Mouse (Mus musculus) neural tube, embryonic 11.5 days (tissue): Measurements from ENCODE around the gene Acsbg2. TPM values are rescaled to one million over a fixed set of nuclear protein-coding genes. Genes with fewer than 3 reads are reported as not detected.

ENCODE experiments used
- ATAC-seq: fragments of 200-750 bp; cut with Nextera tagmentation; 2 replicates; pipeline ENCODE4 v1.8.0; 2017; ENCODE audit warnings: moderate number of reproducible peaks, mild to moderate bottlenecking, moderate TSS enrichment, moderate library complexity; ENCODE audit not compliant: insufficient read depth, low FRiP score, low TSS enrichment
- DNase-seq: peaks from one replicate; pipeline ENCODE4 v3.0.0-alpha.2; 2015; ENCODE audit warnings: low spot score
- H3K27ac ChIP-seq: fragments of 300-500 bp; sonication (generic); 2 replicates; pipeline ENCODE4 v1.5.1; 2014; ENCODE audit warnings: low read depth, mild to moderate bottlenecking, low read length
- H3K27me3 ChIP-seq: fragments of 300-500 bp; sonication (generic); 2 replicates; pipeline ENCODE4 v1.6.1; 2014; ENCODE audit warnings: mild to moderate bottlenecking, low read length, mixed read lengths; ENCODE audit not compliant: control insufficient read depth, insufficient read depth
- H3K36me3 ChIP-seq: fragments of 300-500 bp; sonication (generic); 2 replicates; pipeline ENCODE4 v1.6.1; 2014; ENCODE audit warnings: mild to moderate bottlenecking, low read length, moderate library complexity, mixed read lengths; ENCODE audit not compliant: control insufficient read depth, insufficient read depth
- H3K4me1 ChIP-seq: fragments of 300-500 bp; sonication (generic); 2 replicates; pipeline ENCODE4 v1.6.1; 2014; ENCODE audit warnings: low read length, mixed read lengths; ENCODE audit not compliant: control insufficient read depth, insufficient read depth
- H3K4me2 ChIP-seq: fragments of 300-500 bp; sonication (generic); 2 replicates; pipeline ENCODE4 v1.6.1; 2014; ENCODE audit warnings: low read depth, mild to moderate bottlenecking, moderate library complexity
- H3K4me3 ChIP-seq: fragments of 300-500 bp; sonication (generic); 2 replicates; pipeline ENCODE4 v1.5.1; 2014; ENCODE audit warnings: low read depth, low read length
- H3K9ac ChIP-seq: fragments of 300-500 bp; sonication (generic); 2 replicates; pipeline ENCODE4 v1.6.1; 2014; ENCODE audit warnings: mild to moderate bottlenecking, low read length
- H3K9me3 ChIP-seq: fragments of 300-500 bp; sonication (generic); 2 replicates; pipeline ENCODE4 v1.6.1; 2016; ENCODE audit warnings: low read length; ENCODE audit not compliant: control insufficient read depth
- WGBS: fragments of 180-500 bp; shearing (Covaris S2); extraction: QIAGEN DNeasy Blood & Tissue Kit; methylation state at CpG from one replicate; pipeline ENCODE4 v1.1.7; 2014; 5-methylcytosine and 5-hydroxymethylcytosine counted together
- polyA plus RNA-seq: library from polyadenylated mRNA; unstranded; fragments of >200 nt; fragmentation: Nextera tagmentation; extraction: Ambion mirVana; gene quantifications from 2 replicates; pipeline ENCODE4 v1.2.1, GENCODE M21; 2014

Gene Acsbg2
- polyA plus RNA-seq, 1 experiment from 2014 or later = not detected

DNA sequence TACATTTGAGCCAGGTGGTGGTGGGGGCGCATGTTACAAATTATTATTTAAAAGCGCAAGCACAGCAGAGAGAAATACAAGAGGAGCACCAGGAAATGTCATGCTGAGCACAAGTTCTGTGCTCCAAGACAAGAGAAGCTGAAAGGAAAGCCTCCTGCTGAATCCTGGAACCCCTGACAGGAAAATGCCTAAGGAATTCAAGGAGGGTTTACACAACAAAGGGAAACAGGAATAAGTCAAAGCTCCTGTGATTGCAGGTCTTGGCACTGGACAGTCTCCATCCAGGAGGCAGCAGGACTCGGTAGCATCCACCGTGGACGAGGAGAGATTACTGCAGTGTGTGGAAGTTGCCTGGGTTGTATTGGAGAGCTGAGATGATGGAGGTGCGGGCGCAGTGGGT is 8.2 kb downstream of the Acsbg2 start:
- H3K27me3 ChIP-seq = no peaks in the 10 kb centered on the region
- no peak for ATAC-seq
- WGBS = 81% methylated on average over 7 of the region's 7 CpGs
- no peak overlapping the region for H3K27ac ChIP-seq
- H3K9me3 ChIP-seq = peaks cover 2% of the 10 kb centered on the region; the same call in 1 of the 2 replicates
- no peaks in the 10 kb centered on the region for H3K4me1 ChIP-seq
- no peaks in the 10 kb centered on the region for H3K36me3 ChIP-seq
- H3K4me2 ChIP-seq = no peak overlapping the region
- no peak overlapping the region for H3K4me3 ChIP-seq
- DNase-seq = no peak
- H3K9ac ChIP-seq = no peak overlapping the region

DNA sequence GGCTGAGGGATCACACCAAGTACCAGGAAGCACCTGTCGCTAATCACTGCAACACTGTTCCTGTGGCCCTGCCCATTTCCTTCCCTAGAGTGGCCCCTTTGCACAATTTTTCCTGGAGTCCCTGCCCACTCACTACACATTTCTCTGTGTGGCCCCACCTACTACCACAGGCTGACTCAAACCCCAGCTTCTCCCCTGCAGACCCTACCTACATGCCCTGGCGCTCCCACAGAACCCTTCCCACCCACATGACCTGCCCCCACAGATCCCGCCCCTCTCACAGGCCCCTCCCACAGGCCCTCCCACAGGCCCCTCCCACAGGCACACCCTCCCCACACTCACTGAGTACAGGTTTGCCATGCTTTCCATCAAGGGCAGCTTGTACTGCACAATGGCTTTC is 13.1 kb downstream of the Acsbg2 start:
- no peaks in the 10 kb centered on the region for H3K27me3 ChIP-seq
- ATAC-seq = no peak
- H3K4me2 ChIP-seq = no peak overlapping the region
- no peaks in the 10 kb centered on the region for H3K36me3 ChIP-seq
- H3K27ac ChIP-seq = no peak overlapping the region
- no peak overlapping the region for H3K4me3 ChIP-seq
- no peaks in the 10 kb centered on the region for H3K4me1 ChIP-seq
- no peak for DNase-seq
- no peaks in the 10 kb centered on the region for H3K9me3 ChIP-seq
- 62% methylated on average over 3 of the region's 3 CpGs for WGBS
- no peak overlapping the region for H3K9ac ChIP-seq

DNA sequence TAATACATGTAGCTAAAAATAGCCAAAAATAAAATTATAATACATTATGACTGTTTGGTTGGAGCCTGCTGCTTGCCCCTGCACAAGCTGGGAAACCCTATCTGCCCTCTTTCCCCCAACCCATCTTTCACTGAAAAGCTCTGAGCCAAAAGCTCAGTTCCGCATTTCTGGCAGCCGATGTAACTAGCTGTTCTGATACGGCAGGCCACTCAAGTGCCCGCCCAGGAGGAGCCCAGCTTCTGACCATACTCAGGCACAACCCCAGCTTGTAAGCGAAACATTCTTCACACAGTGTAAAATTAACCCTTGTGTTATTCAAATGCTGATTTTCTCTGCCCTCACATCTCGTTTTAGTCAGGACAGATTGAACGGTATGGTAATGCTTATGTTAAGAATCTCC is 15.3 kb downstream of the Acsbg2 start:
- Histone ChIP-seq H3K4me2 (no peak overlapping the region), H3K36me3 (no peaks in the 10 kb centered on the region), H3K27me3 (no peaks in the 10 kb centered on the region)

GRCm38 (mm10) chr17:56858216-56858615 is 16.0 kb downstream of the Acsbg2 start:
- no peaks in the 10 kb centered on the region for H3K9me3 ChIP-seq
- H3K4me1 ChIP-seq = no peaks in the 10 kb centered on the region
- H3K27ac ChIP-seq = no peak overlapping the region
- H3K4me2 ChIP-seq = no peak overlapping the region
- H3K4me3 ChIP-seq = no peak overlapping the region
- WGBS = 54% methylated on average over 4 of the region's 4 CpGs
- H3K36me3 ChIP-seq = no peaks in the 10 kb centered on the region
- ATAC-seq (no peak), DNase-seq (peak; percentile 66)
- no peak overlapping the region for H3K9ac ChIP-seq
- no peaks in the 10 kb centered on the region for H3K27me3 ChIP-seq

More for the DNA sequence above, 15.3 kb downstream of the Acsbg2 start:
- Histone ChIP-seq H3K9ac (no peak overlapping the region), H3K9me3 (no peaks in the 10 kb centered on the region), H3K4me1 (no peaks in the 10 kb centered on the region), H3K4me3 (no peak overlapping the region), H3K27ac (no peak overlapping the region)
- no peak for ATAC-seq
- WGBS = 59% methylated on average over 7 of the region's 7 CpGs
- no peak for DNase-seq

- no peaks in the 10 kb centered on the region for H3K4me1 ChIP-seq
- H3K36me3 ChIP-seq = no peaks in the 10 kb centered on the region
- WGBS = 80% methylated on average over 3 of the region's 3 CpGs
- H3K4me3 ChIP-seq = no peak overlapping the region
- H3K27ac ChIP-seq = no peak overlapping the region
- H3K4me2 ChIP-seq = no peak overlapping the region
- H3K27me3 ChIP-seq = no peaks in the 10 kb centered on the region
- H3K9ac ChIP-seq = no peak overlapping the region
- ATAC-seq = no peak
- H3K9me3 ChIP-seq = no peaks in the 10 kb centered on the region
- DNase-seq = no peak
These were observed 18.8 kb downstream of the Acsbg2 start for GRCm38 (mm10) chr17:56855421-56855820.

- no peak overlapping the region for H3K27ac ChIP-seq
- no peaks in the 10 kb centered on the region for H3K4me1 ChIP-seq
- ATAC-seq (no peak), DNase-seq (no peak)
- H3K9ac ChIP-seq = no peak overlapping the region
- no peaks in the 10 kb centered on the region for H3K9me3 ChIP-seq
- no peak overlapping the region for H3K4me3 ChIP-seq
- H3K4me2 ChIP-seq = no peak overlapping the region
- H3K36me3 ChIP-seq = no peaks in the 10 kb centered on the region
- no peaks in the 10 kb centered on the region for H3K27me3 ChIP-seq
- 72% methylated on average over 3 of the region's 3 CpGs for WGBS
These were observed 23.1 kb downstream of the Acsbg2 start for GRCm38 (mm10) chr17:56851167-56851566.

GRCm38 (mm10) chr17:56849710-56850109 is 24.5 kb downstream of the Acsbg2 start:
- no peak for ATAC-seq
- Histone ChIP-seq H3K27ac (no peak overlapping the region), H3K4me2 (no peak overlapping the region), H3K27me3 (no peaks in the 10 kb centered on the region), H3K4me1 (no peaks in the 10 kb centered on the region), H3K36me3 (no peaks in the 10 kb centered on the region), H3K4me3 (no peak overlapping the region), H3K9ac (no peak overlapping the region), H3K9me3 (no peaks in the 10 kb centered on the region)
- no peak for DNase-seq
- 83% methylated on average over 13 of the region's 13 CpGs for WGBS

GRCm38 (mm10) chr17:56848785-56849184 is 25.5 kb downstream of the Acsbg2 start:
- WGBS = 86% methylated on average over 5 of the region's 5 CpGs
- Histone ChIP-seq H3K27ac (no peak overlapping the region), H3K36me3 (no peaks in the 10 kb centered on the region), H3K4me1 (no peaks in the 10 kb centered on the region), H3K4me2 (no peak overlapping the region), H3K27me3 (no peaks in the 10 kb centered on the region), H3K9ac (no peak overlapping the region), H3K4me3 (no peak overlapping the region), H3K9me3 (no peaks in the 10 kb centered on the region)
- ATAC-seq = no peak
- no peak for DNase-seq

- ATAC-seq (no peak), DNase-seq (no peak)
- no peak overlapping the region for H3K27ac ChIP-seq
- H3K4me1 ChIP-seq = no peaks in the 10 kb centered on the region
- no peak overlapping the region for H3K4me2 ChIP-seq
- H3K9me3 ChIP-seq = no peaks in the 10 kb centered on the region
- WGBS = 90% methylated on average over 5 of the region's 5 CpGs
- H3K27me3 ChIP-seq = no peaks in the 10 kb centered on the region
- no peak overlapping the region for H3K9ac ChIP-seq
- no peaks in the 10 kb centered on the region for H3K36me3 ChIP-seq
- H3K4me3 ChIP-seq = no peak overlapping the region
These were observed 30.6 kb downstream of the Acsbg2 start for GRCm38 (mm10) chr17:56843678-56844077.
